Mouse (Mus musculus) cerebral cortex, adult 2 months (tissue): Measurements from ENCODE around the gene Ctf1.

Experiments used
- WGBS: fragments of 180-500 bp; shearing (Covaris S2); methylation state at CpG from one replicate; pipeline ENCODE4 v1.1.7; 2018; 5-methylcytosine and 5-hydroxymethylcytosine counted together

Ctf1 gene

DNA sequence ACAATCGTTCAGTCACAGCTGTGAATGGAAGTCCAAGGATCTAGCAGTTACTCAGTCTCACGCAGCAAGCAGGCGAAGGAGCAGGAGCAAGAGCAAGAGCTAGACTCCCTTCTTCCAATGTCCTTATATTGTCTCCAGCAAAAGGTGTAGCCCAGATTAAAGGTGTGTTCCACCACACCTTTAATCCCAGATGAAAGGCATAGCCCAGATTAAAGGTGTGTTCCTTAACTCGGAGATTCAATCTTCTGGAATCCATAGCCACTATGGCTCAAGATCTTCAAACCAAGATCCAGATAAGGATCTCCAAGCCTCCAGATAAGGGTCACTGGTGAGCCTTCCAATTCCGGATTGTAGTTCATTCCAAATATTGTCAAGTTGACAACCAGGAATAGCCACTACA, 19.5 kb downstream of the Ctf1 start, which contains the start of gene Ctf2:
Gene Ctf2 (minus strand): TSS at position 101 of the 400 bp plus-strand sequence.
- WGBS = 88% methylated on average over 1 of the region's 5 CpGs

DNA sequence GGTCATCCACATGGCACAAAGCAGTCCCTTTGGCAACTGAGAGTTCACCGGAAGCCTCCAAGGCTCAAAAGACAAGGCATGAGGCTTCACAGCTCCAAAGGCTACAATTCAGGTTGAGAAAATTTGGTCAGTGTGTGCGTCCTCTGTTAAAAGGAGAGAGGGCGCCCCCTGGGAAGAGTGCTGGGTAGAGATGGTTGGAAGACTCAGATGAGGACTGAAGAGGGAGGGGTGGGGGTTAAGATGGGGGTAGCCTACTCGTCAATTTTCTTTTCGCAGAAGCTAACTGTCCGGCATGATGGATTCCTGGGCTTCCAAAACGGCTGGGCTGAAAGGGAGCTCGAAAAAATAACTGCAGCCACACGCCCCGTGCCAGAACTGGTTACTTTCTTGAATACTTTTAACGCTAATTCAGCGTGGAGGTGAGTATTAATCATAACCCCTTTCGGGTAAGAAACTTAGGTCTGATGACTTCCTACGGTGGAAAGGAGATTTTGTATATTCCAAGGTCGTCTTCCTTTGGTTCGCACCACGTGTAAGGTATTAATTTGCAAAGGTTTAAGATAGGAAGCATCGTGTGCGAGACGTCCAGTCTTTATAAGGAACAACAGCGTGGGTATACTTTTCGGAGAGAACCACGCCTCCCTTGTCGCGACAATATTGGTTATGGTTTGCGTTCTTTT, 32.0 kb downstream of the Ctf1 start, which contains the start of gene Fbxl19:
Gene Fbxl19 (plus strand): TSS at position 178 of the 680 bp plus-strand sequence.
- 1% methylated on average over 26 of the region's 26 CpGs for WGBS

DNA sequence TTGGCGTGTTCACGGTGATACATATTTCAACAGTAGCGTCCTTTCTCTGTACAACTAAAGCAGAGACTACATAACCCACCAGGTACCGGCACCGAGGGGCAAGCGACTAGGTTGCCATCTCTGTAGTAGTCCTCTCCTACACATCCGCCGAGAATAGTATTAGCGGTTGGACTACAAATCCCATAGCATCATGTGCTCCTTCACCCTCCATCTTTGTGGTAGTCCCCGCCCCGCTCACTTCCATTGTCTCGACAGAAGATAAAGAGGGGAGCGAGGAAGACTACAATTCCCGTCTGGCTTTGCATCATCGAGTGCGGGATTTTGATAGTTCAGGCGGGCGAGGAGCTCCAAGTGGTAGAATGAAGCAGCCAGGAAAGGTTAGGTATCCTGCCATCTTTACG, 32.7 kb downstream of the Ctf1 start:
- under 1% methylated on average over 19 of the region's 19 CpGs for WGBS

DNA sequence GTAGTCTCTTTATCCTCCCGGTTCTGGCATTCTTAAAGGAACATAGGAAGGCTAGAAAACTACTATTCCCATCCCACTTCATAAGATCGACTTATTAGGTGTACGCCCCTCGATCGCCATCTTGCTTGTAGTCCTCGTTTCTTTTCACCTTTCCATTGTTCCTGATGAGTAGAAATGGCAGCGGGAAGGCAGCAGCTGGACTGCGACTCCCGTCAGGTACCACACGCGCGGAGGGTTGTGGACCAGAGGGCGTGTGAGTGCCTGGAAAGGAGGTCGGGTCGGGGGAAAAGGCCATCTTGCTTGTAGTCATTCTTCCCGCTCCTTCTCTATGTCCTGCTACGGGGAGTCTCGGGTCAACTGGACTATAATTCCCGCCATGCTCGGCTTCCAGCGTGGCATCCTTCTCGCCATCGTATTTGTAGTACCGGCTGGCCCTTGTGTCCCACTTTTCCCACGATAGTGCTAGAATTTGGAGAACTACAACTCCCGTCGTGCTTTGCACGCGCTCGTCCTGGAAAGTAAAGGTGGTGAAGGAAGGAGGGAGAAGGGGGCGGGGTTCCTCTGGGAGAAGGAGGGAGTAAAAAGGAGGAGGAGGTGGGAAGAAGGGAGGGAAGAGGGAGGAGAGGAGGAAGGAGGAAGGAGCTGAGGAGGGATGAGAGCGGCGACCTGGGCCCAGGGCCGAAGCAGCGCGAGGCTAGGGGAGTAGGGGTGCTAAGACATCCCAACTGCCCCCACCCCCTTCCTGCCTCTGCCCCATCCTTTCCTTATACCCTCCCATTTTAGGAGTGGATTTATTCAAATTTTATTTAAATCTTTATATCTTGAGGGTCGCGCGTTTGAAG, 33.3 kb downstream of the Ctf1 start:
- WGBS = under 1% methylated on average over 39 of the region's 39 CpGs

DNA sequence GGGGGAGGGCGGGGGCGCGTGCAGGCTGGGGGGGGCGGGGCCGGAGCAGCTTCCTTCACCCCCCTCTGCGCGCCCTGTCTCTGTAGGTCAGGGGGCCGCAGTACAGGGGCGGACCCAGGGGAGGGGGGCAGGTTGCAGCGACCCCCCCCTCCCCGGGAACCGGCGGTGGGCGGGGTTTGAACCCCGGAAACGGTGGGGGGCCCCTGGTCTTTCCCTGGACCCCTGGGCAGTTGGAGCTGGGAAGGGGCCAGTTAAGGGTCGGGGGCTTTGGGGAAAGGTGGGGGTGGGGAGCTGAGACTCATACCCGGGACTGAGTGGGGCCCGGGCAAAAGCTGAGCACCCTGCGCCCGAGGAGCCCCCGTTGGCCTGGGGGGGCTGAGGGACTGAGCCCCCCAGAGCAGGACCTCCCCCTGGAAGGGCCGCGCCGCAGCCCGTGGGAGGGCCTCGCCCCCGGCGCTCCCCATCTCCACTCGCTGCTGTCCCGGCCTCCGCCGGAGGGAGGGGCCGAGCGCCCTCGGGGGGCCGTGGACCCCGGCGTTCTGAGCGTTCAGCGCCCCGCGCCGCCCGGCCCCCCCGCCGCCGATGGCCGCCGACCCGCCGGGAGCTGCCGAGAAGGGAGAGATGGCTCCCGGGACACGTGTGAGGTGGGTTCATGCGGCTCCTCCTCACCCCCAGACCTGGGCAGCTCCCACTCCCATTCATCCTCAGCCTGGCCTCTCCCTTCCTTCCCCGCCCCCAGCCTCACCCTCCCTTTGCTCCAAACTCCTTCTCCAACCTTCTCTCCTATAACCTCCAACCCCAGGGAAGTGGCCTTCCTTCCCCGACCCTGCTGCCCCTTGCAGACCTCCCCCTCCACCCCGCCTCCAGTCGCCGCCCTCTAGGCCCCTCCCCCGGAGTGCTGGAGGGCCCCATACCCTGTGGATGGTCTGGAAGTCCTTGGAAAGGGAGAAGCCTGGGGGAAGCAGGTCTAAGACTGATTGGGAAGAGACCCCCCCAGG, 34.3 kb downstream of the Ctf1 start:
- WGBS = 1% methylated on average over 62 of the region's 62 CpGs

DNA sequence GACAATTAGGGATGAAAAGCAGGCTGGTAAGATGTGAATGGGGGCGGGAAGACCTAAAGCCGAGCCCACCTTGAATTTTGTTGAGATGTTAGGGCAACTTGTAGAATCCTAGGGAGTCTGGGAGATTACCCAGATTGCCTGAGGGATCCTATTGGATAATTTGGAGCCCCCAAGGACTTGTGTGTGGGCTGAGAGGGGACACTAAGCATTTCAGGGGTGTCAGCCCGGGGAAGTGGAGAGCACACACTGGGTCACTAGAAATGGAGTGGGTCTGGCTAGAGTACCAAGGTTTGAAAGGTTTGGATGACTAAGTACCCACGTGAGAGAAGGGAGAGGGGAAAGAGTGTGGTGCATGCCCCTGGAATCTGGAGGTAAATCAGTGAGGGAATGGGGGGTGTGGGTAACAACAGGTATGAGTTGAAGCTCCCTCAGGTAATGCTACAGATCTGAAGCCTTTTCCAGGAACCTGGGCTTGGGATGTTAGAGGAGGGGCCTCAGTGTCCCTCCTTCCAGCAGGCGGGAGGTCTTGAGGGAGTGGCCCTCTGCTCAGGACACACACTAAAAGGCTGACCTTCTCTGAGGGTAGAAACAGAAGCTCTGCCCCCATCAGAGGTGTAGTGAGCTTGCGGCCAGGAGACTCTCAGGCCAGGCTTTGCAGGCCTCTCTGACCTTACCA, 35.2 kb downstream of the Ctf1 start:
- WGBS = 48% methylated on average over 6 of the region's 6 CpGs

DNA sequence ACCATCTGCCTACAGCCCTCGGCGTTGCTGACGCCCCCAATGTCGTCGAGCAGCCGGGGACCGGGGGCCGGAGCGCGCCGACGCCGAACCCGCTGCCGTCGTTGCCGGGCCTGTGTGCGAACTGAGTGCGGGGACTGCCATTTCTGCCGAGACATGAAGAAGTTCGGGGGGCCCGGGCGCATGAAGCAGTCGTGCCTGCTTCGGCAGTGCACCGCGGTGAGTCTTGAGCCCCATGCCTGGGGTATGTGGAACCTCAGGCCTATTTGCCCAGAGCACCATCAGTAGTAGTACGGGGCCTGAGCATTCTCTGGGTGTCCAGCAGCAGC, 35.7 kb downstream of the Ctf1 start:
- WGBS = 93% methylated on average over 28 of the region's 28 CpGs

DNA sequence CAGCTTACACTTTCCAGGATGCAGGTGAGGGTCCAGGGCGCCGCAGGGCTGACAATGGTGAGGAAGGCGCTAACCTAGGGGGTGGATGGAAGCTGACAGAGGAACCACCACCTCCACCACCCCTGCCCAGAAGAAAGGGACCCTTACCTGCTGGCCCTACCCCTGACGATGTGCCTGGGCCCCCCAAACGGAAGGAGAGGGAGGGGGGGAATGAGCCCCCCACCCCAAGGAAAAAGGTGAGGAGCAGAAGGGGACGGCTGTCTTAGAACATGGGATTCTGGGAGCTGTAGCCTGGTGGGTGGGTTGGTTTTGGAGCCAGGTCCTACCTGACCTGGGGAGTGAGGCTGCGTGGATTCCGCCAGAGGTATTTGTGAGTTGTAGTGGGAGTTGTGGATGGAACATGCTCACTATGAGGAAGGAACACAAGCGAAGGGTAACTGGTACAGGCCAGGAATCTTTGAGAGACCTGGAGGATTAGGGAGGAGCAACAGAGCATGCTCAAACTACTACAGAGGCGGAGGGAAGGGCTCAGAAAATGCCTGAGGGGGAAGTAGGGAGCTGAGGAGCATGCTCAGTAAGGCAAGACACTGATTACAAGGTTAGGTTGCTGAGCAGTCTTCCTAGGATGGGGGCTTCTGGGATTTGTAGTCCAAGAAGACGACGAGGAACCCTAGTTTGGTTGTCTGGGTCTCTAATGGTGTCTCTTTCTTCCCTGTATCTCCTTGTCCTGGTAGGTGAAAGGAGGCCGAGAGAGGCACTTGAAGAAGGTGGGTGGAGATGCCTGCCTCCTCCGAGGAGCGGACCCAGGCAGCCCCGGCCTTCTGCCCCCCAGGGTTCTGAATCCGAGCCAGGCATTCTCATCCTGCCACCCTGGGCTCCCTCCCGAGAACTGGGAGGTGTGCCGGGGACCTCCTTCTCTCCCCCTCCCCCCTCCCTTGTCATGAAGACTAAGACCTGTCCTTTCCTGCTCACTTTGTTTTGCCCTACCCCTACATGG, 37.9 kb downstream of the Ctf1 start:
- 65% methylated on average over 19 of the region's 19 CpGs for WGBS

DNA sequence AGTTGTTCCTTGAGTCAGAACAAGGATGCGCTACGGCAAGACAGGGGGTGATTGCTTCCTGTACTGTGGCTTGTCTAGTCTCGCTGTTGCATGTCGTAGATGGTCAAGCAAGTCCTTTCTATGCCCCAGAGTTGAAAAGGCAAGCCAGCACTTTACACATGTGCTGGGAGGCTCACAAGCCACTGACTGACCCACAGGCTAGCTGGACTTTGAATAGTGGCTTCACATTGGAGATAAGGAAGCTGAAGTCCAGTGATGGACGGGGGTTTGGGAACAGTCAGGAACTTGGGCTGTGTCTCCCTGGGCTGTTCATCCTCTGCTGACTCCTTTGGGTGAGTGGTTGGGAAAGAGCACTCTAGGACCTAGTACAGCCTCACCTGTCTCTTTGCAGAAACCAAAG, 39.1 kb downstream of the Ctf1 start:
- 96% methylated on average over 5 of the region's 5 CpGs for WGBS

DNA sequence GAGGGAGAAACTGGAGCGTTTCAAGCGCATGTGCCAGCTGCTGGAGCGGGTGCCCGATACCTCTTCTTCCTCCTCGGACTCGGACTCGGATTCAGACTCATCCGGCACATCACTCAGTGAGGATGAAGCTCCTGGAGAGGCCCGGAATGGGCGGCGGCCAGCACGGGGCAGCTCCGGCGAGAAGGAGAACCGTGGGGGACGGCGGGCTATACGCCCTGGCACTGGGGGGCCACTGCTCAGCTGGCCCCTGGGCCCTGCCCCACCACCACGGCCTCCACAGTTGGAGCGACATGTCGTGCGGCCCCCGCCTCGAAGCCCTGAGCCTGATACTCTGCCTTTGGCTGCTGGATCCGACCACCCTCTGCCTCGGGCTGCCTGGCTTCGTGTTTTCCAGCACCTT, 39.5 kb downstream of the Ctf1 start:
- WGBS = 94% methylated on average over 26 of the region's 27 CpGs

DNA sequence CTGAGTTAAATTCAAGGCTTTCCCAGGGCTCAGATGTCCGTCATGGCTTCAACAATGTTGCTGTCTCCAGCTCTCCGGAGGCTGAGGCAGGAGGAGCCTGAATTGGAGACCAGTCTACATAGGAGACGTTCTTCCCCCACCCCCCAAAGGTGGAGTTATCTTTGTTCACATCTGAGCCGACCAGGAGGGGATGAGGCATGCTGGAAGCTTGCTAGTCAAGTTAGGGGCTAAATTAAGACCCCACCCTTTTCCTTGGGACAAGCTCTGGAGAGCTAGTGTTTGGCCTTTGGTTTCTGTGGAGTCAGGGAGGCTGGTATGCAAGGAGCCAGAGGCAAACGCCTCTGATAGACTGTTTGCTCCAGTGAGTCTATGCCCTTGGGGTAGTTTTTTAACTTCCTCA, 40.6 kb downstream of the Ctf1 start:
- WGBS = 63% methylated on average over 5 of the region's 5 CpGs

DNA sequence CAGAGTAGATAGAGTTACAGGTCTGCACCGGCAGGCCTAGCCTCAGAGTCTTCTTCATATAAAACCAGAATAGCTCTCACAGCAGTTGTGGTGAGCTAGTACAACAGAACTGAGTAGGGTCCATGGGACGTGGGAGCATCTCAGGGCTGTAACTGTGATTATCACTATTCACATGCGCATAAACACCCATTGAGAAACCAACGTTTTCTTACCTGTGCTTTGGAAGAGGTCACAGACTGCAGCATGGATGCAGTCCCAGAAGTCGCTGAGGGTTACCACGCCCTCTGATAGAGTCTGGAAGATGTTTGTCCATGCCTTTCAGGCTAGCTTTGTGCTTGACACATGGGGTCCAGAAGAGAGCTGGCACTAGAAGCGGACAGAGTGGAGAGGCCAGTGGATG, 41.2 kb downstream of the Ctf1 start:
- WGBS = 83% methylated on average over 7 of the region's 7 CpGs

DNA sequence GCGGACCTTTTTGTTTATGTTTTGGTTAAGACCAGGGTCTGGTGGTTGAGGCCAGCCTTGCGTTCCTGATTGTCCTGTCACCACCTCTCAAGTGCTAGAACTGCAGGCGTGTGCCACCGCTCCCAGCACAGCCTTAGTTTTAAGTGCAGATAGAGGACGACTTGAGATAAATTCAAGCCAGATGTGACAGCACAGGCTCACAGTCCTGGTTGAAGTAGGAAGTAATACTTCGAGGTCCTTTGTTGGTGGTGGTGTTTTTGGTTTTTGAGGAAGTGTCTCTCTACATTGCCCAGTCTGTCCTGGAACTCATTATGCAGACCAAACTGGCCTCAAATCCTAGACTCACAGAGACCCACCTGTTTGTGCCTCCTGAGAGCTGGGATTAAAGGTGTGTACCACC, 47.2 kb downstream of the Ctf1 start:
- WGBS = 75% methylated on average over 6 of the region's 6 CpGs

DNA sequence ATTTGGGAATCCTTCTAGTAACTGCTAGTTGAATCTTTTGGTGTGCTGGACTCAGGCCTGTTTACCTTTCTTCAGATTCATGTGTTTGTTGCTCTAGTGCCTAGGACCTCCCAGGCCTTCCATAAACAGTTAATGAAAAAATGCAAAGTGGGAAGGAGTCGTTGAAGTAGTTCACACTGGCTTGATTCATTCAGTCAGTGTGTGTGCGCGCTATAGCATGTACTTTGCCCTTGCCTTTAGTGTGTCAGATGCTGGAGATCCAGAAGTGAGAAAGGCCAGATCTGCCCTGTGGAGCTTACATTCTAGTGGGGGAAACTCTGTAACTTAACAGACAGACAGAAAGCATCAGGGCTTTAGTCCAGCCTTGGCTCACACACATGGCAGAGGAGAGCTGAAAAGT, 47.9 kb downstream of the Ctf1 start:
- WGBS = 72% methylated on average over 3 of the region's 3 CpGs

DNA sequence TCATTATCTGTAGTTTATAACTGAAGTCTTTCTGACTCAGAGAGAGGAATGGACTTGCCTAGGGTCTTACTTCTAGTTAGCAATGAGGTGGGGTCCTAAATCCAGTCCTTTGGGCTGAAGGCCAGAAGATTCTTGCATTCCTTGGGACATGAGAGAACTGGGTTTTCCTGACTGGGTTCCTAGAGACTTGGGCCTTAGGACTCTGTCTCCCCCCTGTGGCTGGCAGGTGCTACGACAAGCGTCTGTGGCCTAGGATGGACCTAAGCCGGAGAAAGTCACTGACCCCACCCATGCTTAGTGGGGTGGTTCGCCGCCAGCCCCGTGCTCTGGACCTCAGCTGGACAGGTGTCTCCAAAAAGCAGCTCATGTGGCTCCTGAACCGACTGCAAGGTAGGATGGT, 48.5 kb downstream of the Ctf1 start:
- 28% methylated on average over 7 of the region's 7 CpGs for WGBS

DNA sequence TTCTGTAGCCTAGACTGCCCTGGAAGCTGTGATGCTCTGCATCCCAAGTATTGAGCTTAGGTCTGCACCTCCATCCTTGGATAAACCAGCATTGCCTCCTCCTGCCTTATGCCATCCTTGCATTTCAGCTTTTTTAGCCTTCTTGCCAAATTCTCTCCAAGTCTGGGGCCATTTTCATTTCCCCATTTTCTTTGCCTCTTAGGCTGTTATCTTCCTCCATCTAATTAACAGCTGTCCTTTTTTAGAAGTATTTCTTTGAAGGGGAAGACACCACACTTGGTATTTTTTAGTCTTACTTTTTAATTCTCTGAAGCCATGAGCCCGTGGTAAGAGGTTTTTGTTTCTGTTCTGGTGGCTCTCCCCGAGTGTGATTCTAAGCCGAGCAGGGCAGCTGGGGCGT, 51.1 kb downstream of the Ctf1 start:
- 75% methylated on average over 4 of the region's 4 CpGs for WGBS

DNA sequence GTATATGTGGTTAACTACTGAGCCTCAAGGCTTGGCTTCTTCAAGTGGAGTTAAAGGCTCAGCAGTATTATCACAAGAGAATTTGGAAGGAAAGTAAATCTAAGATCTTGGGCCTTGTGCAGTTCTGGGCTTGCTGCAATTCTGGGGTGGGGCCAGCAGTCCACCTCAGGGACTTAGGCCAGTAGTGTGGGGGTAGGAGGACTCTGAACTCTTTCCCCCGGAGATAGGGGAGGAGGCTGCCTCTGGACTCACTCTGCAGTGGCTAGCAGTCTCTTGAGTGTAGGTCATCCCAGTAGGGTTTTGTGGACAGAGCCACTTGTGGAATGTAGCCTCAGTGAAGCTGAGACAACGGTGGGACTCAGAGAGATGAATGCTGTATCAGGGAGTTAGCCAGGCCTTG, 53.2 kb downstream of the Ctf1 start:
- 85% methylated on average over 2 of the region's 2 CpGs for WGBS

DNA sequence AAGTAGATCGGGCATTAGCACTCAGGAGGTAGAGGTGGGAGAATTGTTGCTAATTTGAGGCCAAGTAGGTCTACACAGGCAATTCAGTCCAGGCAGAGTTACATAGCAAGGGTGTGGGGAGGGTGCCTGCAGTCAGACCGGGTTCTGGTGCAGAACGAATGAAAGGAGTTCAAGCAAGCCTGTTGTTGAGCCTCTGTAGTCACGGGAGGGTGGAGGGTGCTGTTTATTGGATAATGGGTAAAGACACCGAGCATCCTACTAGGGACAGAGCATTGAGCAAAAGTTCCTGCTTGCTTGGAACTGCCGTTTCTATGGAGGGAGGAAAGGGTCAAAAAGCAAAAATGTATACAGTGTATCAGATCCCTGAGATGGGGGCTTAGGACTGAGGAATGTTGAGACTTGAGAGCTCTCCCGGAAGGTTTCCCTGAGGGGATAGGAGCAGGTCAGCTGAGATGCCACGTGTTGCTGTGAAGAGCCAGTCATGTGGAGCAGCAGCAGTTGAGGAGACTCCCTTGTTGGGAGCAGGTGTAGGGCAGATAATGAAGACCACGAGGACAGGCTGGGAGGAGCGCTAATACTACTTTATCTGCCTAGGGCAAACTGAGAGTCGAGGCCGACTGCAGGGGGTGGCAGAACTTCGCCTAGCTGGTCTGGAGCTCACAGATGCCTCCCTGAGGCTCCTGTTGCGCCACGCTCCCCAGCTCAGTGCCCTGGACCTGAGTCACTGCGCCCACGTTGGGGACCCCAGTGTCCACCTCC, 54.5 kb downstream of the Ctf1 start:
- 76% methylated on average over 17 of the region's 17 CpGs for WGBS
